Mouse (Mus musculus) c-Kit-negative CD71-positive TER-119-positive erythroid progenitor cells, embryonic 14.5 days (primary cell): ENCODE results near the gene Nr2e1.

ENCODE experiments used
- DNase-seq: peaks from one replicate; pipeline ENCODE4 v3.0.0-alpha.2; 2013; ENCODE audit warnings: low read depth, low spot score

Gene Nr2e1

GRCm38 (mm10) chr10:42587961-42588750, 4.7 kb upstream of the Nr2e1 start:
- DNase-seq: no peak

- DNase-seq: no peak
Observed at GRCm38 (mm10) chr10:42585596-42586305, 2.3 kb upstream of the Nr2e1 start.

- no peak for DNase-seq
Observed at GRCm38 (mm10) chr10:42585156-42585555, 1.7 kb upstream of the Nr2e1 start.

GRCm38 (mm10) chr10:42584436-42584983, 1.1 kb upstream of the Nr2e1 start:
- no peak for DNase-seq

GRCm38 (mm10) chr10:42583902-42584435, 537 bp upstream of the Nr2e1 start:
- DNase-seq: no peak

- DNase-seq: no peak
Observed at GRCm38 (mm10) chr10:42582566-42583110, 794 bp downstream of the Nr2e1 start.

- DNase-seq: no peak
Observed at GRCm38 (mm10) chr10:42581694-42582565, 1.5 kb downstream of the Nr2e1 start.

GRCm38 (mm10) chr10:42580951-42581277, 2.5 kb downstream of the Nr2e1 start:
- DNase-seq: no peak

- no peak for DNase-seq
Observed at GRCm38 (mm10) chr10:42580131-42580950, 3.1 kb downstream of the Nr2e1 start.

GRCm38 (mm10) chr10:42579475-42580130, 3.8 kb downstream of the Nr2e1 start:
- no peak for DNase-seq

GRCm38 (mm10) chr10:42578698-42579474, 4.5 kb downstream of the Nr2e1 start:
- DNase-seq: no peak

- DNase-seq: no peak
Observed at GRCm38 (mm10) chr10:42578281-42578675, 5.2 kb downstream of the Nr2e1 start.

GRCm38 (mm10) chr10:42577525-42578280, 5.7 kb downstream of the Nr2e1 start:
- no peak for DNase-seq

- no peak for DNase-seq
Observed at GRCm38 (mm10) chr10:42574639-42575038, 8.8 kb downstream of the Nr2e1 start.

- DNase-seq: no peak
Observed at GRCm38 (mm10) chr10:42572971-42573370, 10.5 kb downstream of the Nr2e1 start.

GRCm38 (mm10) chr10:42572567-42572966, 10.9 kb downstream of the Nr2e1 start:
- DNase-seq: no peak

GRCm38 (mm10) chr10:42562272-42562671, 21.2 kb downstream of the Nr2e1 start:
- no peak for DNase-seq

- DNase-seq: no peak
Observed at GRCm38 (mm10) chr10:42559581-42560200, 23.7 kb downstream of the Nr2e1 start.
